Mouse (Mus musculus): ENCODE measurements around the gene Gp1ba. TPM values are rescaled to one million over a fixed set of nuclear protein-coding genes. Genes with fewer than 3 reads are reported as not detected.

Gene Gp1ba
- polyA plus RNA-seq, 1 experiment = 30.8 TPM

DNA sequence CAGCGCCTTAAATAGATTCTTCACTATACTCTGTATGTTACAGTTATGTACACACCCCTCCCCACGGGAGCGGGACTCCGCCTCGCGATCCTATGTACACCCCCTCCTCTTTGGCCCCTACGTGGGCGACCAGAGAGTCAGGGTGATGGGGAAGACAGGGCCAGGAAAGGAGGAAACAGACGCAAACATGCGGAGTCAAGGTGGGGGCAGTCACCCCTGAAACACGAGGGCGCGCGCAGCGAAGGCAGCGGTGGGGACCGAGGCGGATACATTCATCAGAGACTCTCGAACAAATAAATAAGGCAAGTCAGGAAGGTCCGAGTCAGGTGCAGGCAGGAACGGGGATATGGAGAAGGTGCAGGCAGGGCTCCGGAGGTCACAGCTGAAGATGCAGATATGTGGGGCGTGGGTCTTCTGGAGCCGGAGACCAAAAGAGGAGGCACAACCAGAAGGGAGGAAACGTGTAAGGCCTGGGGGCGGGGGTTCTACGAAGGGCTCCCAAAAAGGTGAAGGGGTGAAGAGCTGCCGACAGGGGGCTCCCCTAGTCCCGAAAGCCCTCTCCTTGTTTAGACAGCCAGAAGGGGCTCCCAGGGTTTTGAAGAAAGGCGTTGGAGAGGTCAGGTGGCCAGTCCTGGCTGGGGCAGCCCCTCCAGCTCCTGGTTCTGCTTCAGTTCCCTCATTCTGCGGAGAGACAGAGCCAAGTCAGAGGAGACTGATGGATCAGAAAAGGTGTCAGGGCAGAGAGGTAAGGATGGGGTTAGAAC lies 30.8 kb downstream of the Gp1ba start:
- TF ChIP-seq GATA1 (IDR thresholded peaks at IDR 0.05; ENCODE audit: low read length) = no peak

DNA sequence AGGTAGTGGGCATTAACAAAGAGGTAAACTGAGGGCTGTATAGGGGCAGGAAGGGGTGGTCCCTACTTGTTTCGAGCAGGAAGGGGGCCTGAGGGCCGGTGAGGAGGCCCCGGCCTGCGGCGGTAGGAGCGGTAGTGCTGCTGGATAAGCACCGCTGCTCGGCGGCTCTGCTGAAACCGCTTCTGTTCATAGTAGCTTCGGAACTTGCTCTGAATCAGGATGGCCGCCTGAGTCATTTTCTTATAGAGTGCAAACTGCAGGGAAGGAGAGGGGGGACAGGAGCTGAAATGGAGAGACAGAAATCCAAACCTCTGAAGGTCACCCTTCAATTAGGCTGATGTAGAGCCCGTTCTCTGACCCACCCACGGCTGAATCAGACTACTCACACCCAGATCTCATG lies 31.6 kb downstream of the Gp1ba start:
- no peak for TF ChIP-seq GATA1 (IDR thresholded peaks at IDR 0.05; ENCODE audit: low read length)

DNA sequence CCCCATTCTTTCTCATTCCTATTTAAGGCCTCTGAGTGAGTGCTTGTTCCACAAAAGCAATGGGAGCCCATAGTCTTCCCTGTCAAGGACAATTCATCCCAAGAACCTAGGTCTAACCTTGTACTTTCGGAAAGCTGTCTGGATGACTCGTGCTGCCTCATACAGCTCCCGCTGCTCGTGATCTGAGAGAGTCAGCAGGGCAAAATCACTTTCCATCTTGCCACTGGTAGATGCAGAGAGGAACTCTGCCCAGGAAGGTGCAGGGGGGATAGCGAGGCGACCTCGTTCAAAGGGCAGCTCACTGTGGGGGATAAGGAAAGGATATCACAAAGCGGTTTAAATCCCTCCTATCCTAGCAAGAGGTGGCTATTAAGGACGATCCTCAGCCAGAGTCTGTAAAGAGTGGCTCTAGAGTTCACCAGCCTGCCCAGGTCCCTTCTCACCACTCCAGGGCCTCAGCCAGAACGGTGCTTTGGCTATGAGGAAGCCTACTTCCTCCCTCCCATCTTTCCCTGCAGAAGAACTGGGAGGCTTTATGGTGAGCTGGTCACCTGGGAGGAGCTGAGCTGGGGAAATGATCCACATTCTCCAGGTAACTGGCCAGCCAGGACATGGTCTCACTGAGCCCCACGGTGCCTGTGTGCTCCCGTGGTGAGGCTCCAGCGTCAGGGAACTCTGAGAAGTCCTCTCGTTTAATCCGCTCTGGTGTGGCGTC lies 32.6 kb downstream of the Gp1ba start:
- TF ChIP-seq GATA1 (IDR thresholded peaks at IDR 0.05; ENCODE audit: low read length) = no peak

DNA sequence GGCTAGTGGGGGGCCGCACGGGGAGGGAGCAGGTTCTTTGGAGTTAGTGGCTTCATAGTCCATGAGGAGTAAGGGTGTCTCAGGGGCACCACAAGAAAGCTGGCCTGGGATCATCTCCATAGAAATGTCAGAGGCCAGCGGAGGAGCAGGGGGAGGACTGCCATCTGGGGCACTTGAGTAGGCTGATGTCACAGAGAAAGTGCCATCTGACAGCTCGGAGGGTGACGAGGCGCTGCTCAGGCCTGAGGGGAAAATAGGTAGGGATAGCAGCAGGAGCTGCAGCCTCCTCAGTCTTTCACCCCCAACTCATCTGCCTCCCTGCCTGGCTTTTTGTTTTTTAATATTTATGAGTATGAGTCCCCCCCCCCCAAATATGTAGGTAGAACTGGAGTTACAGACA lies 35.1 kb downstream of the Gp1ba start:
- no peak for TF ChIP-seq GATA1 (IDR thresholded peaks at IDR 0.05; ENCODE audit: low read length)

DNA sequence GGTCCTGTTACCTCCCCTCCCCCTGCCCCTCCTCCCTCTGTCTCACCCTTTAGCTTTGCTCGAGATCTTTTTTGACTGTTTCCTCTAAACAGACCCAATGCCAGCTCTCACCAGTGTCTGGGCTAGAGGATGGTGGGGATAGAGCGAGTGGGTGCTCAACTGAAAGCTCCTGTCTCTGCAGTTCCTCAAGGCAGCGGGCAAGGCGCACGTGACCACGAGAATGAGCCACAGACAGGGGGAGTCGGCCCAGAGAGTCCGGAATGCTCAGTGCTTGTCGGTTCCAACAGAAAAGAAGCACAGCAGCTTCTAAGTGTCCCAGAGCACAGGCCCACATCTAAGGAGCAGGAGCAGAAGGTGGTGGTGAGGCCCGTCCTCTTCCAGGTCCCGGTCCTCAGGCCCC lies 35.6 kb downstream of the Gp1ba start:
- no peak for TF ChIP-seq GATA1 (IDR thresholded peaks at IDR 0.05; ENCODE audit: low read length)

DNA sequence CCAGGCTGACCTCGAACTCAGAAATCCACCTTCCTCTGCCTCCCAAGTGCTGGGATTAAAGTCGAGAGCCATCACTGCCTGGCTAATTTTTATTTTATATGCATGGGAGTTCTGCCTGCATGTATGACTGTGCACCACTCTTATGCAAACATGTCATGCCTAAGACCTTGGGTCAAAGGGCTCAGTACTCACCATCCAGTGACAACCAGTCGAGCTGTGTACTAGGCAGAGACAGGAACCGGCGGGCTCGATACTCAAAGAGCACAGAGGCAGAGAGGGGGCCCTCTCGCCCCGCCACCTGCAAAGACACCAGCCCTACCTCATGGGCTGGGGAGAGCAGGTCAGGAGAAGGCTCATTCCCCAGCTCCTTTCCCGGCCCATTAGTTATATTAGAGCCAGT lies 39.2 kb downstream of the Gp1ba start:
- TF ChIP-seq GATA1 (IDR thresholded peaks at IDR 0.05; ENCODE audit: low read length) = no peak

DNA sequence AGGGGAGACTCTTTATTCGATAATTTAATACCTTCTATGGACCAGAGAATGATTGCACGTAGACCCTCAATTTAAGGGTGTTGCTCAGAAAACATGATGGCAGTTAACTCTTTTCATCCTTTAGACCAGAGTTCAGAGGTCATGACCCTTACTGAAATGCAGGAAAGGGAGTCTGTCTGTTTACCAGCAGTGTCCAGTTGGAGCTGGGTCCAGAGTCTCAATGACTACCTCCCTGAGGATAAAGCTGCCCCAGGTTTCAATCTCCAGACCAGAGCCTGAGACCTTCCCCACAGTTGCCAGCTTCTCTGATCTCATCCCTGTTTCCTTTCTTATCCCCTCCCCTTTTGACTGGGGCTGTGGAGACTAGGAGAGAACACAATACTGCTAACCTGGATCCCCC lies 39.7 kb downstream of the Gp1ba start:
- no peak for TF ChIP-seq GATA1 (IDR thresholded peaks at IDR 0.05; ENCODE audit: low read length)

DNA sequence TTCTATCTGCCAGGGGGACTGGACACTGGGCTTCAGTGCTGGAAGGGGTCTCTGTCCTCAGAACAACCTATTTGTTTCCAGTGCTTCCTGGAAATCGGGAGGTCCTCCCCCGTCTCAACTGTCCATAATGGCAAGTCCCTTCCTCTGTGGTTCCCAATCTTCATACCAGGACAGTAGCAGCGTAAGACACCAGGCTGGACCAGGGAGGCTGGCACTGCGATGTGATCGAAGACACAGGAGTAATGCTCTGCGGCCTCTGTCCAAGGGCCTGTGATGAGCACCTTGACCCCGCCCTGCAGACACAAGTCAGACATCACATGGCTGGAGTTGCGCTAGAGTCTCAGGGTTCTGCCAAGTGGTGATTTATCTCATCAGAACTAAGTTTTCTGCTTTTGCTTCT lies 40.4 kb downstream of the Gp1ba start:
- no peak for TF ChIP-seq GATA1 (IDR thresholded peaks at IDR 0.05; ENCODE audit: low read length)

DNA sequence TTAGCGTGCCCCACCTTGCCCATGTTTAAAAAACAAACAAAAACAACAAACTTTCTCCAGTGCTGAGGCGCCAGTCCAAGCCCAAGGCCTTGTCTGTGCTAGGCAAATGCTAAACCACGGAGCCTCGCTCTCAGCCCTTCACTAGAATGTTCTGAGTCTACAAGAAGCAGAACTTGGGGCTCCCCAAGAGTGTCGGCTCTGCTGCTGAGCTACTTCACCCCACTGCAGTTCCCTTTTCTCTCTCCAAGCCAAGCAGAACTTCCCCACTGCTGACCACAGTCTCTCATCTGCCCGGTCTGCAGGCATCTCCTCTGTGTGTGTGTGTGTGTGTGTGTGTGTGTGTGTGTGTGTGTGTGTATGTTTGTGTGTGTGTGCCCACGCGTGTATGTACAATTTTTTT lies 41.0 kb downstream of the Gp1ba start:
- TF ChIP-seq GATA1 (IDR thresholded peaks at IDR 0.05; ENCODE audit: low read length) = no peak

DNA sequence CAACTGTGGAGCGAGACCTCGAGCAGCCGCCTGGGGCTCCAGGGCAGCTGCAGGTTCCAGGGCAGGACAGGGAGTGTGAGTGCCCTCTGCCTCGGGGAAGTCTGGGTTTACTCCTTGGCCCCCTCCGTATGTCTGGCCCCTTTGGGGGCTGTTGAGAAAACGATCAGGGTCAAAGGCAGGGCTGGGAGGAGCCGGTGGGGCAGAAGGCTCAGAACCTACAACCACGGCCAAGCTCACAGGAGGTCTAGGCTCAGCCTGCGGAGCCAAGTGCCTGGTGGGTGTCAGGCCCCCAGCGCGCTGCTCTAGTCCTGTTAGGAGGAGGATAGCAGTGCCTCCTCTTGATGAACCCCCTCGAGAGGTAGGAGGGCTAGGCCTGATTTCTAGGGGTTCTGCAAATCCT lies 42.2 kb downstream of the Gp1ba start:
- no peak for TF ChIP-seq GATA1 (IDR thresholded peaks at IDR 0.05; ENCODE audit: low read length)

DNA sequence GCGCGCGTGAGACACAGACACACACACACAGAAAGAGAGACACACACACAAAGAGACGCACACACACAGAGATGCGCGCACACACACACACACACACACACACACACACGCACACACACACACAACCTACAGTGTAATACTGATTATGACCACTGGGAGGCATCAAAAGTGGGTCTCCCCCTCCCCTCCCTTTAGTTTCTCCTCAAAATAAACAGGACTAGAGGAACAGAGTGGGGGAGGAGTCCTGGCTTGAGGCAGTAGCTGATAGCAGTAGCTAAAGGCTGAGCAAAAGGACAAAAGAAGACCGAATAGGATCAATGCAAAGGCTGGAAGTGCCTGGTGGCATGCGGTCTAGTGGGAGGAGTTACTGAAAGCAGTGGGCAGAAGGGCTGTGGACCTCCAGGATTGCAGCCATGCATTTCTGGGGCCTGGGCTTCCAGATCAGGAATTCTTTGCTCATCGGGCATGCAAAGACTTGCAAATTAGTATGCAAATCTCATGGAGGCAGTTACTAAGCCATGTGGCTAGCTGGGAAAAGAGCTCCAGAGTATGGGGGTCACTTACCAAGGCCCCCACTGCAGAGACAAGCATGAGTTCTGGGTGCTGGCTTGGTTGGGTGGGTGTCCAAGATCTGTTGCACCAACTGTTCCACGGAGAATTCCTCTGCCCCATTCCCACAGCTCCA lies 43.1 kb downstream of the Gp1ba start:
- no peak for TF ChIP-seq GATA1 (IDR thresholded peaks at IDR 0.05; ENCODE audit: low read length)

DNA sequence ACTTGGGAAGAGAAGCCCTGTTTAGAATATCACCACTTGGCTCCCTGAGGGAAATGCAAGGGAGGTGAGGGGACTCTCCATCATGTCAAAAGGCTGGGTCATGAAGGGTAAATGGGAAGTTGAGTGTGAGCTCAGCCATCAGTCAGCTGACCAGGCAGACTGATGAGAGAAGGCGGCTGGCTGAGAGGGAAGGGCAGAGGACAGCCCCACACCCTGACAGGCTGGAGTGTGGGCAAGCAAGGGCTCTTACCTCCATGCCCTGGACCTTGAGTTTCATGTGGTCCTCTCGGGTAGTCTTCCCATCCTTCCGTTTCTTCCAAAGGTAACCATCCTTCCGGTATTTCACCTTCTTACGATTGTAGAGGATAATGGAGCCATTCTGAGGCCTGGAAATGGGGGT lies 44.7 kb downstream of the Gp1ba start:
- TF ChIP-seq GATA1 (IDR thresholded peaks at IDR 0.05; ENCODE audit: low read length) = no peak

DNA sequence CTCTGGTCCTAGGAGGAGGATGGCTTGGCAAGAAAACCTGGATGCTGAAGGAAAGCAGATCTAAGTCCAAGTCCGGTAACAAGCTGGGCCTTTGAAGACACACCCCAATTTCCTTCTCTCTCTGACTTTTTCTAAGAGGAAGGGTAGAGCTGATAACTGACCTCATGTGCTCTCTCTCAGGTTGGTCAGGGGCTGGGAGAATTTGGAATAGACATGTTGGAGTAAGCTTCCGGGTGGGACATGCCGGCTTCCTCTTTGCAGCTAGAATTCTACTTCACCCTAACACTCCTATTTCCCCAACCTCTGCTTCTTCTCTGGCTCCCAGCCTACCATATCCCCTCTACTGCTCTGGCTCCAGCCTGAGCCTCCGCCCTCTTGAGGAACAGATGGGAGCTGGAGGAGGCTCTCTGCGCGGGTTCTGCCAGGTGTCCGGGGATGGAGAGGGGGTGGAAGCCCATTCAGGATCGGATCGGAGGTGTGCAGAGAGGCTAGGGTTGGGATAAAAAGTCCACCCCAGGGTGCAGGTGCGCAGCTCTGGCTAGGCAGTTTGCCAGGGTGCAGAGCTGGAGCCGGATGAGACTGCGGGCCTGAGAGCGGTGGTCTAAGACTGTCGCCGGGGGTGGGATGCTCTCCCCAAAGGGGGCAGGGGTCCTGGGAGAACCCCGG lies 48.1 kb downstream of the Gp1ba start:
- no peak for TF ChIP-seq GATA1 (IDR thresholded peaks at IDR 0.05; ENCODE audit: low read length)

DNA sequence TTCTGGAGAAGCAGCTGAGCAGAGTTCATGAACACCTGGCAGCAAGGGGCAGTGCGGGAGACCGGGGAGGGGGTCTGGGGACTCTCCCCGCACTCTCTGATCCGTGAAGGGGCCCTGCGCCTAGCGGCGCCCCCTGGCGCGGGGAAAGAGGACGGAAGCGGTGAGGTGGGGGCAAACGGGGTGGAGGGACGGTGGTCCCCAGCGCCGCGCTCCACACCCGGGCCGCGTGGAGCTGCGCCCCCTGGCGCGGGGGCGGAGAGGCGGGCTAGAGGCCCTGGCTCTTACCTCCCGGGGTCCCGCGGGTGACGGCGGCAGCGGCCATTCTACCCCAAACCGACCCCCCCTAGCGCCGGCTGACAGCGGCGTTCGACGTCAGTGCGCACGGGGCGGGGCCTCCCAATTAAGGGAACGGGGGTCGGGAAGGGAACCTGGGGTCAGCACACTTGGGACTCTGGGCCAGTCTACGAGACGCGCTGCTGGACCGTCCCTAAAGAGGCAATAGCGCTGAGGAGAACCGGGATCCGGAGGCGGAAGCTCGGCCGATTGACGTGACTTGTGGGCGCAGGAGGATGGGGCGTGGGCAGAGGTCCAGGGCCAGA lies 48.8 kb downstream of the Gp1ba start, which contains the start of gene Camta2:
Gene Camta2 (minus strand): TSS at position 505 of the 599 bp plus-strand sequence.
- TF ChIP-seq GATA1 (IDR thresholded peaks at IDR 0.05; ENCODE audit: low read length) = no peak

DNA sequence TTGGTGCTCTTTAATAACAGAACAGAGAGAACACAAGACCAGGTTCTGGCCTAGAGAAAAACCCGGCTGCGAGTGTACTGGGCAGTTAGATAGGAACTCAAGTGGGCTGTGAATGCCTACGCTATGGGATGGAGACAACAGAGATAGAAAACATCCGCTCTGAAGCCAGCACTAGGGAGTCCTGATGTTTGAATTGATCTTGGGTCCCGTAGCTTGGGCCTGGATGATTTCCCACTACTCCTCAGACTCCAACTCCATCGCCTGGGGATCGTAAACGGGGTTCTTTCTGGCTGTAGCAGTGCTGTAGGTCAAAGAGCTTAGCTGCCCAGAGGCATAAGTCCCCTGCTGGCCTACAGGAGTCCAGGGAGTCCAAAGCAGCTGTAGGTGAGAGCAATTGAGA lies 49.5 kb downstream of the Gp1ba start:
- no peak for TF ChIP-seq GATA1 (IDR thresholded peaks at IDR 0.05; ENCODE audit: low read length)
